Mouse (Mus musculus) MEL (cell line): ENCODE results near the gene Pld5.

Experiments used
- CTCF ChIP-seq, 3 experiments: IDR thresholded peaks in 2 of 3; conservative IDR thresholded peaks in 1 of 3; 2 replicates each; pipeline ENCODE4 v1.5.1; 2011 to 2012; ENCODE audit warnings: low read length in 3 of 3, low read depth in 2 of 3, mild to moderate bottlenecking in 2 of 3, improper control_type of control experiment in 1 of 3, inconsistent platforms in 1 of 3, mixed read lengths in 1 of 3, moderate library complexity in 1 of 3; ENCODE audit not compliant: control insufficient read depth in 1 of 3, insufficient read depth in 1 of 3, poor library complexity in 1 of 3, severe bottlenecking in 1 of 3
- ETS1 ChIP-seq: IDR thresholded peaks from 2 replicates; pipeline ENCODE4 v1.6.1; 2012; ENCODE audit warnings: low read depth, mild to moderate bottlenecking, inconsistent platforms, low read length, improper control_type of control experiment, moderate library complexity

GRCm38 (mm10) chr1:175936282-175936737 lies 338.8 kb downstream of the Pld5 start:
- TF ChIP-seq ETS1 (no peak), CTCF (IDR thresholded peaks at IDR 0.05 in 2 of 3, conservative IDR thresholded peaks at IDR 0.05 in 1 of 3; ENCODE audit: control insufficient read depth in 1 of 3, insufficient read depth in 1 of 3, low read depth in 2 of 3, low read length in 3 of 3, poor library complexity in 1 of 3, severe bottlenecking in 1 of 3) (peak; percentile 45 to 91 (median 78); a peak in 5 of 6 replicates)
